23 mouse cellular contexts compared by ENCODE assay signal in genomic region chr8:128459704-128460103, GRCm38 (mm10).
"Had no signal": no experiment of that assay in that cellular context is flagged by ENCODE, and none has a peak within 500 bp of the region (broad histone marks: within the 10 kb centered on the region; RNA-seq: fewer than 3 reads in every experiment).

No protein-coding gene starts in this region.

- H3K27ac ChIP-seq: layer of hippocampus, adult 2 months; limb, embryonic 10.5 days; limb, embryonic 13.5 days; liver, embryonic 12.5 days; liver, embryonic 15.5 days; midbrain, embryonic 10.5 days; midbrain, embryonic 13.5 days; neural tube, embryonic 13.5 days; stomach, postnatal 0 days had no signal

- H3K9ac ChIP-seq: limb, embryonic 13.5 days; liver, embryonic 12.5 days; liver, embryonic 15.5 days; midbrain, embryonic 13.5 days; neural tube, embryonic 13.5 days had no signal

- H3K4me2 ChIP-seq: limb, embryonic 13.5 days; liver, embryonic 12.5 days; liver, embryonic 15.5 days; midbrain, embryonic 13.5 days; neural tube, embryonic 13.5 days had no signal

- ATAC-seq: liver, embryonic 12.5 days; midbrain, embryonic 13.5 days; midbrain, embryonic 16.5 days had no signal

- H3K9me3 ChIP-seq: limb, embryonic 10.5 days; limb, embryonic 13.5 days; liver, embryonic 12.5 days; liver, embryonic 15.5 days; megakaryocyte, embryonic 14.5 days; midbrain, embryonic 10.5 days; midbrain, embryonic 13.5 days; neural tube, embryonic 13.5 days had no signal

- DNase-seq: kidney, adult 9 months; kidney, postnatal 14 days; layer of hippocampus, adult 9-11 months; liver; lung, adult 18-20 months; lung, postnatal 14 days; lung, postnatal 4 days; retina, postnatal 1 day; thymus, adult 2 months; thymus, postnatal 14 days; thymus, postnatal 4 days had no signal

- H3K4me1 ChIP-seq: liver, embryonic 12.5 days; liver, embryonic 15.5 days; megakaryocyte, embryonic 14.5 days; midbrain, embryonic 13.5 days had no signal

- H3K4me3 ChIP-seq: layer of hippocampus, adult 2 months; limb, embryonic 10.5 days; limb, embryonic 13.5 days; liver, embryonic 12.5 days; liver, embryonic 15.5 days; megakaryocyte, embryonic 14.5 days; midbrain, embryonic 10.5 days; midbrain, embryonic 13.5 days; myocyte; neural tube, embryonic 13.5 days had no signal

- H3K27me3 ChIP-seq: limb, embryonic 13.5 days; liver, embryonic 12.5 days; liver, embryonic 15.5 days; megakaryocyte, embryonic 14.5 days; midbrain, embryonic 13.5 days; neural tube, embryonic 13.5 days had no signal

- H3K36me3 ChIP-seq: liver, embryonic 15.5 days; midbrain, embryonic 10.5 days had no signal
